Mouse (Mus musculus) MEL (cell line): Measurements from ENCODE around the gene Clk3.

Experiments used
- CTCF ChIP-seq, 3 experiments: IDR thresholded peaks in 2 of 3; conservative IDR thresholded peaks in 1 of 3; 2 replicates each; pipeline ENCODE4 v1.5.1; 2011 to 2012; ENCODE audit warnings: low read length in 3 of 3, low read depth in 2 of 3, mild to moderate bottlenecking in 2 of 3, improper control_type of control experiment in 1 of 3, inconsistent platforms in 1 of 3, mixed read lengths in 1 of 3, moderate library complexity in 1 of 3; ENCODE audit not compliant: control insufficient read depth in 1 of 3, insufficient read depth in 1 of 3, poor library complexity in 1 of 3, severe bottlenecking in 1 of 3
- EP300 ChIP-seq, 2 experiments: IDR thresholded peaks; 2 replicates each; pipeline ENCODE4 v1.6.1; 2011; ENCODE audit warnings: improper control_type of control experiment in 2 of 2, low read length in 2 of 2, low read depth in 1 of 2, mild to moderate bottlenecking in 1 of 2
- GATA1 ChIP-seq: IDR thresholded peaks from 2 replicates; pipeline ENCODE4 v1.6.1; 2011; ENCODE audit warnings: low read depth, low read length, improper control_type of control experiment
- MAZ ChIP-seq: IDR thresholded peaks from 2 replicates; pipeline ENCODE4 v1.6.1; 2012; ENCODE audit warnings: low read depth, mild to moderate bottlenecking, inconsistent platforms, low read length, improper control_type of control experiment
- MYC ChIP-seq: IDR thresholded peaks from 2 replicates; pipeline ENCODE4 v1.6.1; 2011; ENCODE audit warnings: low read depth, mild to moderate bottlenecking, low read length, improper control_type of control experiment, moderate library complexity
- POLR2A ChIP-seq, 2 experiments: IDR thresholded peaks; 2 replicates each; pipeline ENCODE4 v1.6.1; 2011 to 2012; ENCODE audit warnings: low read length in 2 of 2, mild to moderate bottlenecking in 2 of 2, control low read depth in 1 of 2, improper control_type of control experiment in 1 of 2, low read depth in 1 of 2, moderate library complexity in 1 of 2; ENCODE audit not compliant: control insufficient read depth in 1 of 2, insufficient read depth in 1 of 2, poor library complexity in 1 of 2
- TCF12 ChIP-seq: IDR thresholded peaks from 2 replicates; pipeline ENCODE4 v1.6.1; 2014; ENCODE audit warnings: low read depth, mild to moderate bottlenecking, inconsistent platforms, low read length, improper control_type of control experiment, moderate library complexity
- UBTF ChIP-seq: IDR thresholded peaks from 2 replicates; pipeline ENCODE4 v1.6.1; 2012; ENCODE audit warnings: low read depth, mild to moderate bottlenecking, inconsistent platforms, low read length, improper control_type of control experiment, moderate library complexity, borderline replicate concordance; ENCODE audit not compliant: insufficient read depth
- USF1 ChIP-seq: IDR thresholded peaks from 2 replicates; pipeline ENCODE4 v1.6.1; 2014; ENCODE audit warnings: low read depth, mild to moderate bottlenecking, inconsistent platforms, low read length, improper control_type of control experiment, moderate library complexity
- ZKSCAN1 ChIP-seq: IDR thresholded peaks from 2 replicates; pipeline ENCODE4 v1.6.1; 2012; ENCODE audit warnings: low read depth, mild to moderate bottlenecking, inconsistent platforms, low read length, improper control_type of control experiment, moderate library complexity

DNA sequence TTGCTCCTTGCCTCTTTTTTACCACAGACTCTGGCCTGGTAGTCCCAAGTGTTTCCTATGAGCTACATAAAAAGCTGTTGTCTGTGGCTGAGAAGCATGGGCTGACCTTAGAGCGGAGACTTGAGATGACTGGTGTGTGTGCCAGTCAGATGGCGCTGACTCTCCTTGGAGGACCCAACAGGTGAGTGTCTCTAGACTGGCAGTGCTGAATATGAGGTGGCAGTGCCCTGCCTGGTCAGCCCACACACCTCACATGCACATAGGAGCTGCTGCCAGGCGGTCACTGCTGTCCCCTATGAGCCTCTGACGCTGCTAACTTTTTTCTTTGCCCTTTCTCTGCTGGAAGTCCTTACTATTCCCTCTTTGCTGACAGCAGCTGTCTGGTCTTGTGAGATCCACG lies 25.8 kb downstream of the Clk3 start:
- no peak for TF ChIP-seq GATA1
- TF ChIP-seq CTCF (IDR thresholded peaks at IDR 0.05 in 2 of 3, conservative IDR thresholded peaks at IDR 0.05 in 1 of 3; ENCODE audit: control insufficient read depth in 1 of 3, insufficient read depth in 1 of 3, low read depth in 2 of 3, low read length in 3 of 3, poor library complexity in 1 of 3, severe bottlenecking in 1 of 3): no peak
- no peak for TF ChIP-seq MYC
- TF ChIP-seq TCF12: no peak
- TF ChIP-seq POLR2A (IDR thresholded peaks at IDR 0.05; ENCODE audit: control insufficient read depth in 1 of 2, insufficient read depth in 1 of 2, low read depth in 1 of 2, low read length in 2 of 2, poor library complexity in 1 of 2): no peak
- no peak for TF ChIP-seq EP300 (IDR thresholded peaks at IDR 0.05; ENCODE audit: low read depth in 1 of 2, low read length in 2 of 2)
- no peak for TF ChIP-seq USF1
- TF ChIP-seq ZKSCAN1: no peak
- TF ChIP-seq UBTF: no peak
- TF ChIP-seq MAZ: no peak
